Comparison of ENCODE assay signal across 7 mouse cellular contexts in genomic region chr13:62854666-62855065, GRCm38 (mm10). TPM values are rescaled to one million over a fixed set of nuclear protein-coding genes. Genes with fewer than 3 reads are reported as not detected.
DNase-seq lines count a peak whose midpoint lies in the region; ATAC-seq lines count a peak whose summit lies in the region.

No protein-coding gene starts in this region.

- peak; percentile 74 for DNase-seq in R1 (ENCODE audit: low read depth, low spot score)
- peak; percentile 44 for DNase-seq in cerebellum, adult 9-10 months
- DNase-seq in gastrocnemius, postnatal 10 days, result peak; percentile 88
- peak; percentile 85 for DNase-seq in limb, embryonic 10.5 days (ENCODE audit: low spot score)
- peak; percentile 64 to 79 for DNase-seq in spleen, postnatal 10 days (ENCODE audit: low spot score in 2 of 2)

- no peaks in the 10 kb centered on the region for H3K9me3 ChIP-seq in intestine, embryonic 16.5 days (ENCODE audit: control insufficient read depth, low read length)
- H3K9me3 ChIP-seq in limb, embryonic 10.5 days (replicated peaks), result no peaks in the 10 kb centered on the region
- H3K9me3 ChIP-seq in midbrain, embryonic 16.5 days (replicated peaks; ENCODE audit: control insufficient read depth, low read length, poor library complexity, severe bottlenecking), result no peaks in the 10 kb centered on the region

- no peaks in the 10 kb centered on the region for H3K27me3 ChIP-seq in intestine, embryonic 16.5 days (replicated peaks; ENCODE audit: control insufficient read depth, insufficient read depth, low read length)
- H3K27me3 ChIP-seq in limb, embryonic 10.5 days (ENCODE audit: low read depth, poor library complexity, severe bottlenecking), result no peaks in the 10 kb centered on the region
- H3K27me3 ChIP-seq in midbrain, embryonic 16.5 days (ENCODE audit: control insufficient read depth, insufficient read depth, low read depth, low read length), result no peaks in the 10 kb centered on the region

- no peak overlapping the region for H3K4me3 ChIP-seq in intestine, embryonic 16.5 days (ENCODE audit: low read length)
- H3K4me3 ChIP-seq in limb, embryonic 10.5 days, result no peak overlapping the region
- no peak overlapping the region; the same call in 1 of the 2 replicates for H3K4me3 ChIP-seq in midbrain, embryonic 16.5 days (ENCODE audit: low read depth, low read length)

- H3K9ac ChIP-seq in intestine, embryonic 16.5 days (ENCODE audit: low read depth, low read length), result no peak overlapping the region; the same call in 1 of the 2 replicates
- 0 out of 2 replicates have a peak overlapping the region, but pooled peaks have one; percentile 16 for H3K9ac ChIP-seq in midbrain, embryonic 16.5 days (ENCODE audit: low read depth, low read length)

- 0 out of 2 replicates have a peak overlapping the region, but pooled peaks have one; percentile 6 for H3K4me2 ChIP-seq in intestine, embryonic 16.5 days (ENCODE audit: low read depth, low read length)
- H3K4me2 ChIP-seq in midbrain, embryonic 16.5 days (ENCODE audit: low read length), result peak overlapping the region; percentile 41

- 17% methylated on average over 15 of the region's 15 CpGs for WGBS in intestine, embryonic 16.5 days
- 16% methylated on average over 15 of the region's 15 CpGs for WGBS in limb, embryonic 10.5 days
- 9% methylated on average over 15 of the region's 15 CpGs for WGBS in midbrain, embryonic 16.5 days

- H3K36me3 ChIP-seq in intestine, embryonic 16.5 days (ENCODE audit: control insufficient read depth, insufficient read depth, low read length), result no peaks in the 10 kb centered on the region
- H3K36me3 ChIP-seq in limb, embryonic 10.5 days, result no peaks in the 10 kb centered on the region
- H3K36me3 ChIP-seq in midbrain, embryonic 16.5 days (ENCODE audit: control insufficient read depth, insufficient read depth, low read length), result no peaks in the 10 kb centered on the region

- H3K4me1 ChIP-seq in intestine, embryonic 16.5 days (ENCODE audit: control insufficient read depth, insufficient read depth, low read length), result peaks cover 12% of the 10 kb centered on the region
- H3K4me1 ChIP-seq in limb, embryonic 10.5 days, result peaks cover 10% of the 10 kb centered on the region
- H3K4me1 ChIP-seq in midbrain, embryonic 16.5 days (ENCODE audit: control insufficient read depth, insufficient read depth, low read length), result peaks cover 2% of the 10 kb centered on the region; the same call in 1 of the 2 replicates

- ATAC-seq in intestine, embryonic 16.5 days, result no peak
- ATAC-seq in midbrain, embryonic 16.5 days, result no peak

- H3K27ac ChIP-seq in intestine, embryonic 16.5 days (ENCODE audit: low read length), result no peak overlapping the region
- H3K27ac ChIP-seq in limb, embryonic 10.5 days, result no peak overlapping the region
- H3K27ac ChIP-seq in midbrain, embryonic 16.5 days (ENCODE audit: low read length), result no peak overlapping the region

RNA-seq across cellular contexts. Expression of gene Fbp2, which starts 3.6 kb away (rescaled TPM):
- 100 to 1,000 TPM; 156 to 173 TPM for total RNA-seq in gastrocnemius, postnatal 10 days (2021)
- 406 and 487 TPM in 2 replicates for polyA plus RNA-seq in intestine, embryonic 16.5 days (2015; fragmentation: Nextera tagmentation; extraction: Ambion mirVana)
- polyA plus RNA-seq in limb, embryonic 10.5 days (2016; fragmentation: Nextera tagmentation; extraction: Ambion mirVana), result 0.14 and 0.38 TPM in 2 replicates
- polyA plus RNA-seq in midbrain, embryonic 16.5 days (2015; fragmentation: Nextera tagmentation; extraction: Ambion mirVana), result 0.82 and 1.2 TPM in 2 replicates

RNA-seq across cellular contexts. Expression of gene Fbp1, which starts 33.4 kb away (rescaled TPM):
- total RNA-seq in gastrocnemius, postnatal 10 days (2021), result under 1 TPM in 1 of 2 experiments, not detected in 1; 0.54 TPM
- 6.3 and 12.4 TPM in 2 replicates for polyA plus RNA-seq in intestine, embryonic 16.5 days (2015; fragmentation: Nextera tagmentation; extraction: Ambion mirVana)
- not detected in 2 replicates for polyA plus RNA-seq in limb, embryonic 10.5 days (2016; fragmentation: Nextera tagmentation; extraction: Ambion mirVana)
- polyA plus RNA-seq in midbrain, embryonic 16.5 days (2015; fragmentation: Nextera tagmentation; extraction: Ambion mirVana), result not detected in 2 replicates

Comparison
In these comparisons a context has a peak if more than half of its experiments do, and no peak if none do; other contexts are left out.
1. RNA of gene Fbp2, which starts 3.6 kb away (polyA plus RNA-seq): 406 to 487 TPM in intestine, embryonic 16.5 days; 0.82 to 1.2 TPM in midbrain, embryonic 16.5 days and 0.14 to 0.38 TPM in limb, embryonic 10.5 days; every median in the first group is over 100 times any median in the second.
2. Peak in every context shown above with its lines, with median percentiles within 50 percentile points of each other: DNase-seq.